Mouse (Mus musculus) spleen, adult 2 months (tissue): ENCODE measurements around the gene Rbms3.

Experiments
- CTCF ChIP-seq: fragments of 200-500 bp; IDR thresholded peaks from 2 replicates; pipeline ENCODE4 v1.5.1; 2011; ENCODE audit warnings: mild to moderate bottlenecking, inconsistent platforms; ENCODE audit not compliant: insufficient read depth, insufficient read length, insufficient replicate concordance; ENCODE audit errors: extremely low read depth
- POLR2A ChIP-seq: fragments of 200-500 bp; IDR thresholded peaks from 2 replicates; pipeline ENCODE4 v1.6.1; 2011; ENCODE audit warnings: low read depth, low read length, inconsistent platforms

GRCm38 (mm10) chr9:117216026-117216755 is 413.5 kb downstream of the Rbms3 start:
- TF ChIP-seq CTCF (no peak), POLR2A (no peak)
